Mouse (Mus musculus): ENCODE results near the gene Fam43a. TPM values are rescaled to one million over a fixed set of nuclear protein-coding genes. Genes with fewer than 3 reads are reported as not detected.

The Fam43a gene
- polyA plus RNA-seq, 1 experiment from 2014 or later, result 13.0 TPM

DNA sequence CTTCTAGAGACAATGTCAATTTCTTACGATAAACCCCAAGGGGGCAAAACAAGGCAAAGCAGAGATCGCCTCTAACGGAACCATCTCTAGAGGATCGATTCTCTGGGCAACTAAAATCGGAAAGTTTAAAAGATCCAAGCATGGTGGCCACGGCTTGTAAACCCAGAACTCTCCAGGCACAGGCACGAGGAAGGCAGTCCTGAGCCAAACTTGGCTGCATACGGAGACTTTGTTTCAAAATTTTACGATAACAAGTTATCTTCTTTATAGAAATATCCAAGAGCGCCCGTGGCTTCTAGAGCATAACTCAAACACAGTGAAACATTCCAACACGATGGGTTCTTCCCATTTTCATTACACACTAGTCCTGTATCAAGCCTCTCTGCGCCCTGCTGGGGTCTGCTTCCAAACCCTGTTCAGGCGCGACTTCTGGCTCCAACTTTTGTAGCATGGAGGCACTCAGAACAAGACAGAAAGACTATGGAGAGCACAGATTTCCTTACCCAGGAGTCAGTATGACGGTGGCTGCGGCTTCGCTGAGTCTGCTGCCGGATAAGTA, 12.5 kb upstream of the Fam43a start:
- peak overlapping the region; percentile 54 for H3K27ac ChIP-seq (ENCODE audit: low read depth)
- H3K4me1 ChIP-seq (ENCODE audit: insufficient read depth), result peaks cover 2% of the 10 kb centered on the region; the same call in 1 of the 2 replicates
- H3K27me3 ChIP-seq (ENCODE audit: insufficient read depth, low read length), result no peaks in the 10 kb centered on the region
- ATAC-seq (ENCODE audit: insufficient read depth) (0 out of 2 replicates have a peak, but pooled peaks have one; percentile 40), DNase-seq (no peak)
- H3K4me3 ChIP-seq (ENCODE audit: low read depth, low read length), result peak overlapping the region; percentile 84
- TF ChIP-seq CTCF (IDR thresholded peaks at IDR 0.05; ENCODE audit: low read depth), result no peak
- H3K4me2 ChIP-seq, result peak overlapping the region; percentile 82
- H3K9me3 ChIP-seq (ENCODE audit: low read depth, low read length), result no peaks in the 10 kb centered on the region
- 3% methylated on average over 19 of the region's 19 CpGs for WGBS
- H3K9ac ChIP-seq, result peak overlapping the region; percentile 77
- H3K36me3 ChIP-seq (ENCODE audit: insufficient read depth), result peaks cover 31% of the 10 kb centered on the region

DNA sequence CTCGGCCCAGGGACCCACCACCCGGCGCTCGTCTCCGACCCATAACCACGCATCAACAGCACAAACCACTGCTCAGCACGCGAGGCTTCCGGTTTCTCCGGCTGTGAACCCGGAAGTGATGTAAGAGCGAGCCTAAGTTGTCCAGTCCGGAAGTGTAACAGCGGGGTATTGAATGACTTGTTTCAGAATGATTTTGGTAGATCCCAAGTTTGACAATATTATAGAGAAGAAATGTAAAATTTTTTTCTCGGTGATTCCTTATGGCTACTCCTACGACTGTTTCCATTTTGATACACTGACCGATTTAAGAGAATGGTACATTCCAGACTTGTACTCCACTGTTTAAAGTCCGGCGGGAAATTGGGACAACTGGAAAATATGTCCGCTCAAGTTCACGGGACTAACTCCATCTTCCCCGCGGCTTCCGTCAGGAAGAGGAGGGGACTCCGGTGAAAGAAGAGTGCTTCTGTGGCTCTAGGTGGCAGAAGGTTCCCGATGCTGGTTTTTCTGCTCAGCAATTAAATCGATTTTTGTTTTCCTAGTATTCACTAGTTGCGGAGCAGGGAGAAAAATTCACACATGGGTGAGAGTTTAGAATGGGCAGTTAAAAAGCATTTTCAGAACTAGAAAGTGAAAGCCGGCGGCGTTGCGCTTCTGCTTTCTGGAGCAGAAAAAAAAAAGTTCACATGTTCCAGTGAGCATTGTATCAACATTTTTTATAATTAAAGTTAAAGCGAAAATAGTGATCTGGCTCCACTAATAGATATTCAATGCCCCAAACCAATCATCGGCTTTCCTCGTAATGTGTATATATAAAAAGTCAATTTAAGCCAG, 11.8 kb upstream of the Fam43a start, which contains the start of gene Lsg1:
TSS of gene Lsg1 (minus strand) at position 99 of the 834 bp plus-strand sequence.
- WGBS, result 3% methylated on average over 35 of the region's 35 CpGs
- peaks cover 2% of the 10 kb centered on the region; the same call in 1 of the 2 replicates for H3K4me1 ChIP-seq (ENCODE audit: insufficient read depth)
- H3K9me3 ChIP-seq (ENCODE audit: low read depth, low read length), result no peaks in the 10 kb centered on the region
- peak within 1 kb of the TSS; percentile 84 for H3K4me3 ChIP-seq (ENCODE audit: low read depth, low read length)
- peaks cover 24% of the 10 kb centered on the region for H3K36me3 ChIP-seq (ENCODE audit: insufficient read depth)
- TF ChIP-seq CTCF (IDR thresholded peaks at IDR 0.05; ENCODE audit: low read depth), result peak; percentile 24; the same call in 1 of the 2 replicates
- H3K4me2 ChIP-seq, result peak within 1 kb of the TSS; percentile 82
- ATAC-seq (ENCODE audit: insufficient read depth) (peak; percentile 94), DNase-seq (peak; percentile 97)
- H3K9ac ChIP-seq, result peak within 1 kb of the TSS; percentile 77
- no peaks in the 10 kb centered on the region for H3K27me3 ChIP-seq (ENCODE audit: insufficient read depth, low read length)
- peak within 1 kb of the TSS; percentile 54 for H3K27ac ChIP-seq (ENCODE audit: low read depth)

DNA sequence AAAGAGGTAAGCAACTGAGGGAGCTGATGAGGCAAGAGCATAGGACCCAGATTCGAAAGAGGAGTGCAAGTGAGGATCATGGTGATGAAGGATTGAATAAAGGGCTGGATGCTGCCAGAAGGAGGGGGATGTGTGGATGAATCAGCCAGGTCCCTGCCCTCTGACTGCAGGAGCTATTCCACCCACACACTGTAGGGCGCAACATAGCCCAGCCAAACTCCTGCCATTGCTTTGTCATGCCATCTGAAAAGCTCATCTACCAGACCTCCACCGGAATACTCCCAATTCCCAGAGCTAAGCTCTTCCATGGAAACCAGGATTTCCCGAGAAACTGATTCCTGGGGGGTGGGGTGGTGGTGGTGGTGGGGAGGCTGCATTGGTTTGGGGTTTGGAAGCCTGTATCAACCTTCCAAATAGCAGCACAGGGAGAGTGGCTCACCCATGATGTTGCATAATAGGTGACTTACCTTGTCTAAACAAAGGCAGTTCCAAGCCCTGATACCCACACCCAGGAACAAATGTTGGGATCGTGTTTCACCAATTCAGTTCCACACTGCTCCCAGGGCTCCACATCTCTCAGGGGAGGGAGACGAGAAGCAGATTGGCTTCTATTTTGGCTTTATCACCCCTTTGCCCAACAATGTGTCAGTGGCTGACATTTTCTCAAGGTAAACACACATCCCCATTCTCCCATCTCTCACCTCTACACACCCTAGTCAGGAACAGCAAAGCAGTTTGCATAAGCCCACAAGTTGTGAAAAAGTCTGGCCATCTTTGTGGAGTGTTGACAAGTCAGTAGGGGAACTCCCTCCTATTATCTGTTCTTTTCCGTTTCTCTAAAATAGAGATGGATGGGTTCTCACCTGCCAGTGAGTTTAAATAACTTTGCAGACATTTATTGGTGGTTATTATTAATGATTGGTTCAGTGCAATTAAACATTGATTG, 9.0 kb upstream of the Fam43a start:
- no peak overlapping the region for H3K9ac ChIP-seq
- no peak overlapping the region for H3K27ac ChIP-seq (ENCODE audit: low read depth)
- no peak overlapping the region for H3K4me2 ChIP-seq
- WGBS, result 23% methylated on average over 7 of the region's 7 CpGs
- DNase-seq (no peak), ATAC-seq (ENCODE audit: insufficient read depth) (no peak)
- no peak for TF ChIP-seq CTCF (IDR thresholded peaks at IDR 0.05; ENCODE audit: low read depth)
- H3K9me3 ChIP-seq (ENCODE audit: low read depth, low read length), result no peaks in the 10 kb centered on the region
- no peaks in the 10 kb centered on the region for H3K27me3 ChIP-seq (ENCODE audit: insufficient read depth, low read length)
- H3K4me3 ChIP-seq (ENCODE audit: low read depth, low read length), result no peak overlapping the region
- H3K36me3 ChIP-seq (ENCODE audit: insufficient read depth), result peaks cover 2% of the 10 kb centered on the region; the same call in 1 of the 2 replicates
- H3K4me1 ChIP-seq (ENCODE audit: insufficient read depth), result peaks cover 2% of the 10 kb centered on the region; the same call in 1 of the 2 replicates

DNA sequence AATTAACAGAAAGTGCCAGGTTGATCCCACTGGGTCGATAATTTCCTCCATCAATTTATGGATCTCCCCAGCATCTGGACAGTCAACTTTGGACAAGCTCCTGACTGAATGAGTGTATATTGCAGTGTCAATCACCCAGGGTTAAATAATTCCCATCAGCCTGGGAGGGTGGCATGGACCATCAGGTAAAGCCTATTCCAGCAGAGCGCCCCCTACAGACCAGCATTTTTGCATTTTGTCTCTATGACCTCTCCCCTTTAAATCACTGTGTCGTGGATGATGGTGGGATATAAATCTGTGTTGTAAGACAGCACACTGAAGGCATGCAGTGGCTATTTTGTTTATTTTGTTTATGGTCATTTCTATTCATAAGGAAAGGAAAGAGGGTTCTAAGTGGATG, 7.5 kb upstream of the Fam43a start:
- Histone ChIP-seq H3K27ac (ENCODE audit: low read depth) (no peak overlapping the region), H3K27me3 (ENCODE audit: insufficient read depth, low read length) (no peaks in the 10 kb centered on the region; the same call in 1 of the 2 replicates), H3K4me1 (ENCODE audit: insufficient read depth) (no peaks in the 10 kb centered on the region), H3K4me2 (no peak overlapping the region), H3K9me3 (ENCODE audit: low read depth, low read length) (no peaks in the 10 kb centered on the region), H3K4me3 (ENCODE audit: low read depth, low read length) (no peak overlapping the region), H3K36me3 (ENCODE audit: insufficient read depth) (no peaks in the 10 kb centered on the region), H3K9ac (no peak overlapping the region)
- no peak for ATAC-seq (ENCODE audit: insufficient read depth)
- DNase-seq, result no peak
- WGBS, result 47% methylated on average over 3 of the region's 3 CpGs
- 0 out of 2 replicates have a peak, but pooled peaks have one; percentile 6 for TF ChIP-seq CTCF (IDR thresholded peaks at IDR 0.05; ENCODE audit: low read depth)

DNA sequence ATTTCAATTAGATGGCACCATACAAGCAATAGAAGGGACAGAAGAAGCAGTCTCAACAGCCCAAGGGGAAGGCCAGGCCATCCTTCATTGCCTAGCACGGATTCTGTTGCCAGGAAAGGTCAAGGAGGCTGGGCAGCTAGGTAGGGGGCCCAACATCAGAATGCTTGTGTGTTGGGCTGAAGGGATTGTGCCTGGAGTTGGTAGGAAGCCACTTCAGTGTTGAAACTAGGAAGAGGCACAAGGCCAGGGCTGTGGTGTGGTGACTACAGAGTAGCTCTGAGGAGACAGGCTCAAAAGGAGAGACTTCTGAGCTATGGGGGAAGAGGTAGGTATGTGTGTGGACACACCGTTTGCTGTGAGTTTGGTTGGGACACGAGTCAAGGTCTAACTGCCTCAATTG, 4.2 kb upstream of the Fam43a start:
- DNase-seq (no peak), ATAC-seq (ENCODE audit: insufficient read depth) (no peak)
- no peak for TF ChIP-seq CTCF (IDR thresholded peaks at IDR 0.05; ENCODE audit: low read depth)
- WGBS, result 34% methylated on average over 3 of the region's 3 CpGs
- H3K27me3 ChIP-seq (ENCODE audit: insufficient read depth, low read length), result no peaks in the 10 kb centered on the region; the same call in 1 of the 2 replicates
- no peak overlapping the region for H3K4me2 ChIP-seq
- H3K9me3 ChIP-seq (ENCODE audit: low read depth, low read length), result no peaks in the 10 kb centered on the region
- H3K4me1 ChIP-seq (ENCODE audit: insufficient read depth), result no peaks in the 10 kb centered on the region
- H3K4me3 ChIP-seq (ENCODE audit: low read depth, low read length), result no peak overlapping the region
- H3K27ac ChIP-seq (ENCODE audit: low read depth), result no peak overlapping the region
- H3K9ac ChIP-seq, result no peak overlapping the region
- H3K36me3 ChIP-seq (ENCODE audit: insufficient read depth), result no peaks in the 10 kb centered on the region

DNA sequence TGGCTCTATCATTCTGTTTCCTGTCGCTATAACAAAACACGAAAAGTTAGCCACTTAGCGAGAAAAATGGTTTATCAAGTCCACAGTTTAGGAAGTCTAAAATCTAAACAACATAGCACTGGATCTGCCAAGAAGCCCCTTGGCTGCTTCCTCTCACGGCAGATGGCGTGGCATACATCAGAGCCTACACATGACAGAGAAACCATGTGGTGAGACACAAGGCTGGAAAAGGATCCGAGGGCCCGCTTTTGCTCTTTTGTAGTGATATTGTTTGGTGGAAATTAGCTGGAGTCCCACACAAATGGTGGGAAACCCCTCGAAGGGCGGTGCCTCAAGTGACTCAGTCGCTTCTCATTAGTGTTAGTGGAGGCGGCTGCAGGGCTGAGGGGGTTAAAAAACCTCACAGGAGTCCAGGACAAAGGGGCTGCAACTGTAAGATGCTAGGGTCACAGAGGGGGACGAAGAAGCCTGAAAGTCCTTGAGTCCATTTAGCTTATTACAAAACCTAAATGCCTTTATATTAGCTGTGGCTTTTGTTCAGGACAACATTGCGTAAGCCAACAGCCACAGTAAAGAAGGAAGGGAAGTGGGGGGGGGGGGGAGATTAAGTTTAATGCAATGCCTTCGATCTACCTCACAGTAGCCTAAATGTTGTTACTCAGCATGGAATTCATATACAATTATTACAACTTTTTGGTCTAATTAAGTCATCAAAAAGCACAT, 3.5 kb upstream of the Fam43a start:
- ATAC-seq (ENCODE audit: insufficient read depth) (no peak), DNase-seq (peak; percentile 36)
- WGBS, result 53% methylated on average over 14 of the region's 14 CpGs
- Histone ChIP-seq H3K4me2 (no peak overlapping the region), H3K9me3 (ENCODE audit: low read depth, low read length) (no peaks in the 10 kb centered on the region), H3K4me1 (ENCODE audit: insufficient read depth) (peaks cover 4% of the 10 kb centered on the region), H3K4me3 (ENCODE audit: low read depth, low read length) (no peak overlapping the region), H3K27me3 (ENCODE audit: insufficient read depth, low read length) (peaks cover 3% of the 10 kb centered on the region; the same call in 1 of the 2 replicates), H3K27ac (ENCODE audit: low read depth) (no peak overlapping the region), H3K36me3 (ENCODE audit: insufficient read depth) (no peaks in the 10 kb centered on the region), H3K9ac (no peak overlapping the region)
- TF ChIP-seq CTCF (IDR thresholded peaks at IDR 0.05; ENCODE audit: low read depth), result no peak
